Mouse (Mus musculus): ENCODE results near the gene Ulk4.

The Ulk4 gene

GRCm38 (mm10) chr9:121277118-121278060 is at the start of gene Ulk4:
Gene Ulk4 (minus strand): TSS chr9:121277197.
- DNase-seq = peak; percentile 88

- no peak for DNase-seq
These were observed 45.0 kb upstream of the Ulk4 start for GRCm38 (mm10) chr9:121322034-121322433.

GRCm38 (mm10) chr9:121321118-121321517 is 44.1 kb upstream of the Ulk4 start:
- DNase-seq = no peak

- DNase-seq = no peak
These were observed 43.4 kb upstream of the Ulk4 start for GRCm38 (mm10) chr9:121320433-121320832.

GRCm38 (mm10) chr9:121319323-121319966 is 42.4 kb upstream of the Ulk4 start:
- no peak for DNase-seq

GRCm38 (mm10) chr9:121316621-121317405 is 39.8 kb upstream of the Ulk4 start:
- DNase-seq = peak; percentile 35

GRCm38 (mm10) chr9:121315901-121316595 is 39.1 kb upstream of the Ulk4 start:
- no peak for DNase-seq

GRCm38 (mm10) chr9:121314541-121315152 is 37.6 kb upstream of the Ulk4 start:
- no peak for DNase-seq

- peak; percentile 48 for DNase-seq
These were observed 36.8 kb upstream of the Ulk4 start for GRCm38 (mm10) chr9:121313656-121314374.

- DNase-seq = no peak
These were observed 35.4 kb upstream of the Ulk4 start for GRCm38 (mm10) chr9:121312237-121312891.

GRCm38 (mm10) chr9:121311846-121312236 is 34.8 kb upstream of the Ulk4 start:
- DNase-seq = no peak

- no peak for DNase-seq
These were observed 33.5 kb upstream of the Ulk4 start for GRCm38 (mm10) chr9:121310501-121310900.

GRCm38 (mm10) chr9:121309287-121309686 is 32.3 kb upstream of the Ulk4 start:
- no peak for DNase-seq

- no peak for DNase-seq
These were observed 28.5 kb upstream of the Ulk4 start for GRCm38 (mm10) chr9:121305456-121305855.

- no peak for DNase-seq
These were observed 27.5 kb upstream of the Ulk4 start for GRCm38 (mm10) chr9:121304520-121304919.

GRCm38 (mm10) chr9:121303748-121304147 is 26.8 kb upstream of the Ulk4 start:
- no peak for DNase-seq

- no peak for DNase-seq
These were observed 26.1 kb upstream of the Ulk4 start for GRCm38 (mm10) chr9:121303086-121303485.

GRCm38 (mm10) chr9:121302543-121302942 is 25.5 kb upstream of the Ulk4 start:
- peak; percentile 46 for DNase-seq

GRCm38 (mm10) chr9:121301041-121301920 is 24.3 kb upstream of the Ulk4 start:
- DNase-seq = peak; percentile 70

Data from thymus, postnatal 14 days (tissue).